Mouse (Mus musculus) megakaryocyte, embryonic 14.5 days (primary cell): Measurements from ENCODE around the gene Rnf115.

ENCODE experiments used
- FLI1 ChIP-seq: IDR thresholded peaks from 2 replicates; pipeline ENCODE4 v1.6.1; 2012; ENCODE audit warnings: low read length, inconsistent platforms, mixed read lengths
- GATA1 ChIP-seq: IDR thresholded peaks from 3 replicates; pipeline ENCODE4 v1.6.1; 2012; ENCODE audit warnings: mixed read lengths, low read length, inconsistent platforms, borderline replicate concordance

- TF ChIP-seq GATA1 (no peak), FLI1 (no peak)
These were observed 567 bp downstream of the Rnf115 start for GRCm38 (mm10) chr3:96727828-96728633.
